ENCODE assay signal across 18 mouse cellular contexts in the genomic region with DNA sequence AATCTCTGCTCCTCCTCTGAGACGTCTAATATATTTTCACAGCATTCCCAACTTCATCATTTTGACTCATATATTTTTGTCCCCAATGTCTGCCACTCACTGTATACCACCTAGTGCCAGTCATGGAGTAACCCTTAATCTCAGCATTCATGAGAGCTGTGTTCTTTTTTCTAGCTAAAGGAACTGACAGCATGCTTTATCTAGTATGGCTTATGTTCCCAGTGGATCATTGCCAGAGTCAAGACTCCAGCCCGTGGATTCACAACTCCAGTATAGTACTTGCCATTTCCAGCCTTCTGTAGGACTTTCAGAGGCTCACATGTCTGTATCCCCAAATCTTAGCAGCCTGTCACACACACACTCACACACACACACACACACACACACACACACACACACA.
DNase-seq lines count a peak whose midpoint lies in the region; ATAC-seq and TF ChIP-seq lines count a peak whose summit lies in the region.
"Had no signal": no experiment of that assay in that cellular context is flagged by ENCODE, and none has a peak within 500 bp of the region (broad histone marks: within the 10 kb centered on the region; RNA-seq: fewer than 3 reads in every experiment).

No protein-coding gene starts in this region.

- WGBS in forebrain, embryonic 13.5 days: 66% methylated on average over 2 of the region's 2 CpGs
- WGBS in forebrain, embryonic 11.5 days: 89% methylated on average over 2 of the region's 2 CpGs
- WGBS in hindbrain, postnatal 0 days: 46% methylated on average over 2 of the region's 2 CpGs
- WGBS in hindbrain, embryonic 13.5 days: 80% methylated on average over 2 of the region's 2 CpGs
- WGBS in forebrain, postnatal 0 days: 48% methylated on average over 2 of the region's 2 CpGs

- 0 out of 2 replicates have a peak overlapping the region, but pooled peaks have one; percentile 19 for H3K27ac ChIP-seq in forebrain, embryonic 13.5 days
- H3K27ac ChIP-seq in forebrain, embryonic 11.5 days (ENCODE audit: low read depth, low read length): no peak overlapping the region
- no peak overlapping the region for H3K27ac ChIP-seq in hindbrain, postnatal 0 days
- no peak overlapping the region for H3K27ac ChIP-seq in hindbrain, embryonic 13.5 days
- no peak overlapping the region for H3K27ac ChIP-seq in forebrain, postnatal 0 days (ENCODE audit: low read depth, low read length)
- H3K27ac ChIP-seq: embryonic facial prominence, embryonic 15.5 days; gastrocnemius, adult 2 months; hindbrain, embryonic 12.5 days; intestine, embryonic 15.5 days had no signal

- no peaks in the 10 kb centered on the region for H3K9me3 ChIP-seq in forebrain, embryonic 13.5 days (replicated peaks)
- H3K9me3 ChIP-seq in forebrain, embryonic 11.5 days (ENCODE audit: control insufficient read depth, low read length): no peaks in the 10 kb centered on the region
- H3K9me3 ChIP-seq in hindbrain, postnatal 0 days (ENCODE audit: low read length): no peaks in the 10 kb centered on the region
- no peaks in the 10 kb centered on the region for H3K9me3 ChIP-seq in hindbrain, embryonic 13.5 days
- no peaks in the 10 kb centered on the region for H3K9me3 ChIP-seq in forebrain, postnatal 0 days (ENCODE audit: low read length)
- H3K9me3 ChIP-seq: embryonic facial prominence, embryonic 15.5 days; hindbrain, embryonic 12.5 days; intestine, embryonic 15.5 days had no signal

- 0 out of 2 replicates have a peak, but pooled peaks cover 3% of the 10 kb centered on the region for H3K4me1 ChIP-seq in forebrain, embryonic 13.5 days
- H3K4me1 ChIP-seq in forebrain, embryonic 11.5 days (replicated peaks; ENCODE audit: control insufficient read depth, insufficient read depth, low read length): no peaks in the 10 kb centered on the region
- no peaks in the 10 kb centered on the region for H3K4me1 ChIP-seq in hindbrain, postnatal 0 days (ENCODE audit: insufficient read depth, low read length)
- H3K4me1 ChIP-seq in hindbrain, embryonic 13.5 days (replicated peaks): 0 out of 2 replicates have a peak, but pooled peaks cover 8% of the 10 kb centered on the region
- H3K4me1 ChIP-seq in forebrain, postnatal 0 days (ENCODE audit: insufficient read depth): 0 out of 2 replicates have a peak, but pooled peaks cover 5% of the 10 kb centered on the region
- H3K4me1 ChIP-seq: embryonic facial prominence, embryonic 15.5 days; intestine, embryonic 15.5 days had no signal

- no peak for TF ChIP-seq CTCF in hindbrain, postnatal 0 days (IDR thresholded peaks at IDR 0.05; ENCODE audit: low read depth)
- no peak for TF ChIP-seq CTCF in forebrain, postnatal 0 days (IDR thresholded peaks at IDR 0.05; ENCODE audit: low read depth)

- no peak overlapping the region for H3K4me3 ChIP-seq in forebrain, embryonic 13.5 days
- H3K4me3 ChIP-seq in forebrain, embryonic 11.5 days (ENCODE audit: low read depth, low read length): no peak overlapping the region
- no peak overlapping the region for H3K4me3 ChIP-seq in hindbrain, postnatal 0 days (ENCODE audit: low read length)
- H3K4me3 ChIP-seq in hindbrain, embryonic 13.5 days: no peak overlapping the region
- no peak overlapping the region for H3K4me3 ChIP-seq in forebrain, postnatal 0 days (ENCODE audit: low read depth, low read length)
- H3K4me3 ChIP-seq: embryonic facial prominence, embryonic 15.5 days; erythroblast, embryonic 14.5 days; gastrocnemius, adult 2 months; hindbrain, embryonic 12.5 days; intestine, embryonic 15.5 days had no signal

- no peaks in the 10 kb centered on the region for H3K27me3 ChIP-seq in forebrain, embryonic 13.5 days
- H3K27me3 ChIP-seq in forebrain, embryonic 11.5 days (ENCODE audit: control insufficient read depth, insufficient read depth, low read length): no peaks in the 10 kb centered on the region
- no peaks in the 10 kb centered on the region for H3K27me3 ChIP-seq in hindbrain, postnatal 0 days (ENCODE audit: insufficient read depth, low read length)
- H3K27me3 ChIP-seq in hindbrain, embryonic 13.5 days: no peaks in the 10 kb centered on the region
- no peaks in the 10 kb centered on the region for H3K27me3 ChIP-seq in forebrain, postnatal 0 days (ENCODE audit: insufficient read depth, low read length)
- H3K27me3 ChIP-seq: embryonic facial prominence, embryonic 15.5 days; hindbrain, embryonic 12.5 days; intestine, embryonic 15.5 days had no signal

- no peaks in the 10 kb centered on the region for H3K36me3 ChIP-seq in forebrain, embryonic 13.5 days (ENCODE audit: poor library complexity, severe bottlenecking)
- no peaks in the 10 kb centered on the region for H3K36me3 ChIP-seq in forebrain, embryonic 11.5 days (ENCODE audit: control insufficient read depth, insufficient read depth, low read length)
- no peaks in the 10 kb centered on the region for H3K36me3 ChIP-seq in hindbrain, postnatal 0 days (ENCODE audit: insufficient read depth, low read length)
- no peaks in the 10 kb centered on the region for H3K36me3 ChIP-seq in hindbrain, embryonic 13.5 days
- no peaks in the 10 kb centered on the region for H3K36me3 ChIP-seq in forebrain, postnatal 0 days (ENCODE audit: insufficient read depth)
- H3K36me3 ChIP-seq: embryonic facial prominence, embryonic 15.5 days; hindbrain, embryonic 12.5 days; intestine, embryonic 15.5 days had no signal

- ATAC-seq in forebrain, embryonic 13.5 days: no peak
- ATAC-seq in forebrain, embryonic 11.5 days (replicated peaks; ENCODE audit: low FRiP score): no peak
- no peak for ATAC-seq in hindbrain, postnatal 0 days
- ATAC-seq in hindbrain, embryonic 13.5 days (ENCODE audit: low FRiP score): no peak
- ATAC-seq in forebrain, postnatal 0 days: peak; percentile 79
- ATAC-seq: intestine, embryonic 15.5 days had no signal

- no peak for DNase-seq in forebrain, embryonic 11.5 days (ENCODE audit: low spot score)
- peak; percentile 19 for DNase-seq in hindbrain, postnatal 0 days (ENCODE audit: low spot score)
- peak; percentile 25 for DNase-seq in brain, adult 2 months (ENCODE audit: low read depth, low spot score)
- peak; percentile 72 for DNase-seq in forebrain, postnatal 0 days
- no peak for DNase-seq in urinary bladder, postnatal 4 days (ENCODE audit: low spot score in 2 of 2)
- DNase-seq: adrenal gland, postnatal 10 days; cerebellum, adult 18-20 months; cerebellum, adult 9-11 months; embryo, embryonic 11 days; gastrocnemius, adult 2 months; gastrocnemius, postnatal 25 days; heart, postnatal 4 days had no signal

- no peak overlapping the region for H3K4me2 ChIP-seq in forebrain, embryonic 13.5 days
- no peak overlapping the region for H3K4me2 ChIP-seq in forebrain, embryonic 11.5 days (ENCODE audit: low read depth, low read length, severe bottlenecking)
- H3K4me2 ChIP-seq in hindbrain, postnatal 0 days (ENCODE audit: low read depth, low read length): no peak overlapping the region
- H3K4me2 ChIP-seq in hindbrain, embryonic 13.5 days: no peak overlapping the region
- H3K4me2 ChIP-seq in forebrain, postnatal 0 days (ENCODE audit: low read depth): no peak overlapping the region
- H3K4me2 ChIP-seq: embryonic facial prominence, embryonic 15.5 days; hindbrain, embryonic 12.5 days; intestine, embryonic 15.5 days had no signal

- no peak overlapping the region for H3K9ac ChIP-seq in forebrain, embryonic 13.5 days
- H3K9ac ChIP-seq in forebrain, embryonic 11.5 days (ENCODE audit: low read length): no peak overlapping the region
- H3K9ac ChIP-seq in hindbrain, postnatal 0 days (replicated peaks; ENCODE audit: low read length): no peak overlapping the region
- no peak overlapping the region for H3K9ac ChIP-seq in hindbrain, embryonic 13.5 days
- no peak overlapping the region for H3K9ac ChIP-seq in forebrain, postnatal 0 days
- H3K9ac ChIP-seq: embryonic facial prominence, embryonic 15.5 days; hindbrain, embryonic 12.5 days; intestine, embryonic 15.5 days had no signal

Comparison
In these comparisons a context has a peak if more than half of its experiments do, and no peak if none do; other contexts are left out.
1. DNase-seq: peak in hindbrain, postnatal 0 days (single experiment), brain, adult 2 months (single experiment) and forebrain, postnatal 0 days (single experiment); none in forebrain, embryonic 11.5 days (single experiment) and urinary bladder, postnatal 4 days (0 of 2).